Mouse (Mus musculus): ENCODE data around the gene Mical1. TPM values are rescaled to one million over a fixed set of nuclear protein-coding genes. Genes with fewer than 3 reads are reported as not detected.

Gene Mical1
- total RNA-seq (2014; fragmentation: Nextera tagmentation) (29.6 and 34.6 TPM in 2 replicates), total RNA-seq (2017) (24.9 and 26.7 TPM in 2 replicates), polyA plus RNA-seq (2012) (38.7 and 48.6 TPM in 2 replicates)

DNA sequence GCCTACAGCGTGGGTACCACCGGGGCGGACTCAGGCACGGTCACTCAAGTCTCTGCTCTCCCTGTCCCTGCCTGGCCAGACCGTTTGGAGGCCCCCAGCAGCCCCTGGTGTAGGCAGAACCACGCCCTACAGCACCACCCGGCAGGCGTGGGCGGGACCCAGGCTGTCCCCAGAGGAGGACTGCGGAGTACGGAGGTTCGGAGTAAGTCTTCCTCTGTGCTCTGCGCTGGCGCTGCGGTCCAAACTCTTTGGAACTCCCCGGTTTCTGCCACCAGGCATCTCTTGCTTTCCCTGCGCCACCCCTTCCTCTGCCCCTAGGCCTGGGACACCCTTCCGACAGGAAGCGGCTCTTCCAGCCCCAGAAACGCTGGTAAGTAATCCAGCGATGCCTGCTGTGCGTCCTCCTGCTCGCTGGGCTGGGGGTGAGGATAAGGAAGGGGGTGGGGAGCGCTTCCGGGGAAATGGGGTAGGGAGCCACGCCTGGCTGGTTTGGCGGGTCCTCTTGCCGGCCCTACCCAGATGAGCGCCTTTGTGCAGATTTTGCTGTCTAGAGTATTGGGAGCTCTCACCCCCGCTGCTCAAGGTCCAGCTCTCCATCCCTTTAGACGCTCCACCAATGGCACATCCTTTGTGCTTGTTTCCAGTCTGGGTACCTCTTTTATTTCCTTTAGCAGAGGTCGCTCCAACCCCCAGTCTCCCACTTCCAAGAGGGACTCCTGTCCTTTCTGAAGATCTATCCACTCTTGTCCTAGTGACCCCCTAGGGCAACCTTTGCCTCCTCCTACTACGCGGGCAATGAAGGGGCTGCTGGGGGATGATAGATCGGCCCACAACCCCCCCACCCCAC is at the start of gene Mical1:
Gene Mical1, plus strand, starts transcription at position 144 of the 847 bp plus-strand sequence.
- H3K27me3 ChIP-seq (ENCODE audit: insufficient read depth, low read length): no peaks in the 10 kb centered on the region
- peaks cover 38% of the 10 kb centered on the region for H3K36me3 ChIP-seq (replicated peaks)
- ATAC-seq (ENCODE audit: extremely low read depth, insufficient number of reproducible peaks, low FRiP score, poor library complexity, severe bottlenecking) (peak; percentile 46), DNase-seq (ENCODE audit: low spot score) (peak; percentile 77)
- peak within 1 kb of the TSS; percentile 77 for H3K4me3 ChIP-seq (ENCODE audit: low read depth, low read length)
- peaks cover 94% of the 10 kb centered on the region for H3K4me1 ChIP-seq (ENCODE audit: insufficient read depth, low read depth, low read length)
- TF ChIP-seq TAL1 (conservative IDR thresholded peaks at IDR 0.05; ENCODE audit: low read depth, low read length): no peak
- no peaks in the 10 kb centered on the region for H3K9me3 ChIP-seq (replicated peaks)

DNA sequence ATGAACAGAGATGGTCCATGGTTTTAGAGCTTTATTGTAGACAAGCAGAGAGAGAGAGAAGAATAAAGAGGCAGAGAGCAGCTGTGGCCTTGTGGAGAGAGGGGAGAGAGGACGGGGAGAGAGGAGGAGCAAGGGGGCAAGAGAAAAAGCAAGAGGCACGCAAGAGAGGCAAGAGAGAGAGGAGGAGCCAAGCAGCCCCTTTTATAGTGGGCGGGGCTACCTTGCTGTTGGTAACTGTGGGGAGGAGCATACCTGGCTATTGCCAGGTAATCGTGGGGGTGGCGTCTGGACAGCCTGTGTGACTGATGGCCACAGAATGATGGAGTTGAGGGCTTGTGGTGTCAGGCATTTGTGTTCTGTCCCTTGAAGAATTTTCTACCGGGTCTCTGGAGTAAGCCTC is 49.7 kb upstream of the Mical1 start:
- no peak for DNase-seq (ENCODE audit: low spot score)
- no peaks in the 10 kb centered on the region for H3K36me3 ChIP-seq (replicated peaks)
- H3K4me1 ChIP-seq (ENCODE audit: insufficient read depth, low read depth, low read length): no peaks in the 10 kb centered on the region
- TF ChIP-seq POLR2AphosphoS5 (IDR thresholded peaks at IDR 0.05; ENCODE audit: insufficient replicate concordance, low read depth, low read length) (no peak), GATA1 (IDR thresholded peaks at IDR 0.05; ENCODE audit: borderline replicate concordance, low read length) (no peak), TAL1 (conservative IDR thresholded peaks at IDR 0.05; ENCODE audit: low read depth, low read length) (no peak), GATA2 (IDR thresholded peaks at IDR 0.05; ENCODE audit: borderline replicate concordance, low read depth, low read length) (no peak), CTCF (IDR thresholded peaks at IDR 0.05; ENCODE audit: low read depth, low read length) (no peak)
- no peak overlapping the region for H3K4me3 ChIP-seq (ENCODE audit: low read depth, low read length)
- no peaks in the 10 kb centered on the region for H3K9me3 ChIP-seq (replicated peaks)
- no peak for ATAC-seq (ENCODE audit: extremely low read depth, insufficient number of reproducible peaks, low FRiP score, poor library complexity, severe bottlenecking)
- H3K27me3 ChIP-seq (ENCODE audit: insufficient read depth, low read length): peaks cover 19% of the 10 kb centered on the region

DNA sequence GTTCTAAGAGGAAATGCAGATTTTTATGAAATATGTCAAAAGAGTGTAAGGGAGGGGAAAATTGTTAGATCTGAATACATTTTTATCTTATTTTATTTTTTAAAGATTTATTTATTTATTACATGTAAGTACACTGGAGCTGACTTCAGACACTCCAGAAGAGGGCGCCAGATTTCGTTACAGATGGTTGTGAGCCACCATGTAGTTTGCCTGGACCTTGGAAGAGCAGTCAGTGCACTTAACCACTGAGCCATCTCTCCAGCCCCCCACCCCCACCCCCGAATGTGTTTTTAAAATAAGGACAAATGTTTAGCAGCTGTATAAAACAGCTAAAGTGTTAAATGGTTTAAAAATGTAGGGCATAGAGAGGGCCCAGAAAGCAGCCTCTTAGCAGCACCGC is 41.5 kb upstream of the Mical1 start:
- Histone ChIP-seq H3K4me1 (ENCODE audit: insufficient read depth, low read depth, low read length) (no peaks in the 10 kb centered on the region), H3K27me3 (ENCODE audit: insufficient read depth, low read length) (peaks cover 16% of the 10 kb centered on the region), H3K9me3 (replicated peaks) (no peaks in the 10 kb centered on the region), H3K4me3 (ENCODE audit: low read depth, low read length) (no peak overlapping the region), H3K36me3 (replicated peaks) (no peaks in the 10 kb centered on the region)
- ATAC-seq (ENCODE audit: extremely low read depth, insufficient number of reproducible peaks, low FRiP score, poor library complexity, severe bottlenecking): no peak
- no peak for TF ChIP-seq POLR2AphosphoS5 (IDR thresholded peaks at IDR 0.05; ENCODE audit: insufficient replicate concordance, low read depth, low read length)
- TF ChIP-seq TAL1 (conservative IDR thresholded peaks at IDR 0.05; ENCODE audit: low read depth, low read length): no peak
- TF ChIP-seq GATA2 (IDR thresholded peaks at IDR 0.05; ENCODE audit: borderline replicate concordance, low read depth, low read length): no peak
- no peak for TF ChIP-seq GATA1 (IDR thresholded peaks at IDR 0.05; ENCODE audit: borderline replicate concordance, low read length)
- DNase-seq (ENCODE audit: low spot score): no peak

DNA sequence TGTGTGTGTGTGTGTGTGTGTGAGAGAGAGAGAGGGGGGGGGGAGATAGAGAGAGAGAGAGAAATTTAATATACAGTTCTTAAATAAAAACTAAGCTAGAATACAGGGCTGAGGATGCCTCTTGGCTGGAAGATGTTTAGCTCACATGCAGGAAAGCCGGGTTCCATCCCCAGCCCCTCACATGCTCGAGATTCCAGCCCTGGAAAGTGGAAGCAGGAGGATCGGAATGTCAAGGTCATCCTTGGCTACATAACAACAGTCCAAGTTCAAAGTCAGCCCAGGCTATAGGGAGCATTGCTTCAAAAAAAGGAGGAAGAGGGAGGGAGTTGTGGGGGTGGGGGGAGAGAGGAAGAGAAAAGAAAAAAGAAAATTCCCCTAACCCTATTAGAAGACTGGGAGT is 41.0 kb upstream of the Mical1 start:
- Histone ChIP-seq H3K4me1 (ENCODE audit: insufficient read depth, low read depth, low read length) (no peaks in the 10 kb centered on the region), H3K27me3 (ENCODE audit: insufficient read depth, low read length) (peaks cover 14% of the 10 kb centered on the region), H3K9me3 (replicated peaks) (no peaks in the 10 kb centered on the region), H3K4me3 (ENCODE audit: low read depth, low read length) (no peak overlapping the region), H3K36me3 (replicated peaks) (no peaks in the 10 kb centered on the region)
- TF ChIP-seq GATA1 (IDR thresholded peaks at IDR 0.05; ENCODE audit: borderline replicate concordance, low read length) (no peak), CTCF (IDR thresholded peaks at IDR 0.05; ENCODE audit: low read depth, low read length) (no peak), TAL1 (conservative IDR thresholded peaks at IDR 0.05; ENCODE audit: low read depth, low read length) (no peak), POLR2AphosphoS5 (IDR thresholded peaks at IDR 0.05; ENCODE audit: insufficient replicate concordance, low read depth, low read length) (no peak), GATA2 (IDR thresholded peaks at IDR 0.05; ENCODE audit: borderline replicate concordance, low read depth, low read length) (no peak)
- ATAC-seq (ENCODE audit: extremely low read depth, insufficient number of reproducible peaks, low FRiP score, poor library complexity, severe bottlenecking): no peak
- DNase-seq (ENCODE audit: low spot score): no peak

DNA sequence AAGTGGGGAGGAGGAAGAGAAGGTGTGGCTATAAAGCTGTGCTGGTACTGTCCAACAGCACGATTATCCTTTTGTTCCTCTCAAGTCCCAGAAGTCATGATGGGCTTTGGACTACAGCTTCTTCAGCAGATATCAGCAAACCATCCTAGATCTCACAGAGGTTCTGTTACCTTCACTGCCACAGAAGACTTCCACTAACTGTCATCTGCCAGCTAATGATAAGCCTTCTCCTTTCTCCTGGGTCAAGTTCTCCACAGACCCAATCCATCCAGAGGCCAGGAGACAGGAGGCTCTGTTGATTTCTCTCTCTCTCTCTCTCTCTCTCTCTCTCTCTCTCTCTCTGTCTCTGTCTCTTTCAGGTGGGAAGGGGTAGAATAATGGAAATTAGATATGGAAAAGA is 27.9 kb upstream of the Mical1 start:
- H3K9me3 ChIP-seq (replicated peaks): no peaks in the 10 kb centered on the region
- peaks cover 34% of the 10 kb centered on the region for H3K4me1 ChIP-seq (ENCODE audit: insufficient read depth, low read depth, low read length)
- TF ChIP-seq GATA1 (IDR thresholded peaks at IDR 0.05; ENCODE audit: borderline replicate concordance, low read length) (no peak), CTCF (IDR thresholded peaks at IDR 0.05; ENCODE audit: low read depth, low read length) (no peak), GATA2 (IDR thresholded peaks at IDR 0.05; ENCODE audit: borderline replicate concordance, low read depth, low read length) (no peak), POLR2AphosphoS5 (IDR thresholded peaks at IDR 0.05; ENCODE audit: insufficient replicate concordance, low read depth, low read length) (no peak), TAL1 (conservative IDR thresholded peaks at IDR 0.05; ENCODE audit: low read depth, low read length) (no peak)
- DNase-seq (ENCODE audit: low spot score) (no peak), ATAC-seq (ENCODE audit: extremely low read depth, insufficient number of reproducible peaks, low FRiP score, poor library complexity, severe bottlenecking) (no peak)
- no peak overlapping the region for H3K4me3 ChIP-seq (ENCODE audit: low read depth, low read length)
- peaks cover 16% of the 10 kb centered on the region for H3K27me3 ChIP-seq (ENCODE audit: insufficient read depth, low read length)
- H3K36me3 ChIP-seq (replicated peaks): peaks cover 20% of the 10 kb centered on the region

DNA sequence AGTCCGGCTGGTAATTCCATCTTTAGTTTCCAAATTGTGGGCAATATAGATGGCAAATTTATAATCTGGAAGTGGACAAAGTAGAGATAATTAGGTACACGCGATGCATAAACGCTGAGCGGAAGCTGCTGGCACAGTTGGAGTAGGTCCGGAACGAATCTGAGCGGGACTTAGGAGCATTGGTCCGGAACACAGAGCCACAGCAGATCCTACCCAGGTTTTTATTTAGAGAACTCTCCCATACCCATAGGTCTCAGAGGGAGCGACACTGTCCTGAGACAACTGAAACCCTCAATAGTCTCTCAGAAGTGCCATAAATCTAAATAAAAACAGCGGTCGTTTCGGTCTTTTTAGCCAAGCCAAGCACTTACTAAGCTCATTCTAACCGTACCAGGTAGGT is 26.4 kb upstream of the Mical1 start:
- DNase-seq (ENCODE audit: low spot score) (no peak), ATAC-seq (ENCODE audit: extremely low read depth, insufficient number of reproducible peaks, low FRiP score, poor library complexity, severe bottlenecking) (no peak)
- peaks cover 33% of the 10 kb centered on the region for H3K36me3 ChIP-seq (replicated peaks)
- H3K4me1 ChIP-seq (ENCODE audit: insufficient read depth, low read depth, low read length): peaks cover 38% of the 10 kb centered on the region
- TF ChIP-seq GATA2 (IDR thresholded peaks at IDR 0.05; ENCODE audit: borderline replicate concordance, low read depth, low read length) (no peak), CTCF (IDR thresholded peaks at IDR 0.05; ENCODE audit: low read depth, low read length) (no peak), POLR2AphosphoS5 (IDR thresholded peaks at IDR 0.05; ENCODE audit: insufficient replicate concordance, low read depth, low read length) (no peak), TAL1 (conservative IDR thresholded peaks at IDR 0.05; ENCODE audit: low read depth, low read length) (no peak), GATA1 (IDR thresholded peaks at IDR 0.05; ENCODE audit: borderline replicate concordance, low read length) (no peak)
- peaks cover 16% of the 10 kb centered on the region for H3K27me3 ChIP-seq (ENCODE audit: insufficient read depth, low read length)
- no peaks in the 10 kb centered on the region for H3K9me3 ChIP-seq (replicated peaks)
- peak overlapping the region; percentile 83 for H3K4me3 ChIP-seq (ENCODE audit: low read depth, low read length)

Measured in G1E (cell line).